Mouse (Mus musculus): ENCODE measurements around the gene Vsig8. TPM values are rescaled to one million over a fixed set of nuclear protein-coding genes. Genes with fewer than 3 reads are reported as not detected.

Gene Vsig8
- polyA plus RNA-seq, 1 experiment from 2014 or later: 0.24 TPM

DNA sequence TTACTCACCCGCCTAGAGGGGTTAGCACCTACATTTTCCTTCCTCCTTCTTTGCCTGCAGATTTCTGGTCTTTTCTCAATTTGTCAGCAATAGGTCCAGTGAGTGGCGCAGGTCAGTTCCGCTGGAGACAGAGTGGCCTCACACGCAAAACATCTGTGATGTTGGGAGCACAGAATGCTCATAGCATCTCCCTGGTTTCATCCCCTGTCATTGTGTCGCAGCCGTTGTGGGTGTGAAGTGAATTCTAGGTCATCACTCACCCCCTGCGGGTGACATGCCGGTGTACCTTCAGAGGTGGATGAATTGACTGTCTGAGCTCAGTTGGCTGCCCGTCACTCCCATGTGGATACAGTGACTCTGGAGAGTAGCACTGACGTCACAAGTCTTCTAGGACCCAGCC, 55.6 kb downstream of the Vsig8 start:
- DNase-seq (no peak), ATAC-seq (ENCODE audit: insufficient read depth) (no peak)
- no peak overlapping the region for H3K4me3 ChIP-seq (ENCODE audit: low read depth, low read length)
- H3K4me2 ChIP-seq: no peak overlapping the region
- H3K9ac ChIP-seq: no peak overlapping the region
- 0 out of 2 replicates have a peak, but pooled peaks cover 4% of the 10 kb centered on the region for H3K27me3 ChIP-seq (ENCODE audit: insufficient read depth, low read length)
- no peaks in the 10 kb centered on the region for H3K4me1 ChIP-seq (ENCODE audit: insufficient read depth)
- H3K27ac ChIP-seq (ENCODE audit: low read depth): no peak overlapping the region
- TF ChIP-seq CTCF (IDR thresholded peaks at IDR 0.05; ENCODE audit: low read depth): no peak
- 56% methylated on average over 10 of the region's 10 CpGs for WGBS
- H3K36me3 ChIP-seq (ENCODE audit: insufficient read depth): no peaks in the 10 kb centered on the region
- H3K9me3 ChIP-seq (ENCODE audit: low read depth, low read length): no peaks in the 10 kb centered on the region

DNA sequence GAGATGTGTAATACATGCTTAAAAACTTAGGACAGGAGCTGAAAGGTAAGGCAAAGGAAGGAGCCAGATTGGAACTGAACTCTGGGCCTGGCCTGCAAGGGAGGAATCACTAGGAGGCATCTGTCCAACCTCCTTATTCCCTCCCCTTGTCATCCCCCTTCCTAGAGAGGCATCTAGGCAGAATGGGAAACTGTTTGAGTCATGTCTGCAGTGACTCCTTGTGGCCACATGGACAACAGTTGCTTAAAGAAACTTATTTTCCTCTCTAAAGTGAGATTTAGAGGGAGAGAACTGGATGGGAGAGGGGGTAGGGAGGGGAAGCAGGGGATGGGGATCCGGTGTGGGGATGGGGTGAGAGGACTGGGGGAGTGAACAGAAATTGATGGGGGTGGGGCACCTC, 57.0 kb downstream of the Vsig8 start:
- Histone ChIP-seq H3K27me3 (ENCODE audit: insufficient read depth, low read length) (0 out of 2 replicates have a peak, but pooled peaks cover 5% of the 10 kb centered on the region), H3K9me3 (ENCODE audit: low read depth, low read length) (no peaks in the 10 kb centered on the region), H3K4me1 (ENCODE audit: insufficient read depth) (peaks cover 6% of the 10 kb centered on the region; the same call in 1 of the 2 replicates), H3K9ac (no peak overlapping the region), H3K4me2 (no peak overlapping the region), H3K27ac (ENCODE audit: low read depth) (no peak overlapping the region), H3K36me3 (ENCODE audit: insufficient read depth) (no peaks in the 10 kb centered on the region), H3K4me3 (ENCODE audit: low read depth, low read length) (no peak overlapping the region)
- 43% methylated on average over 1 of the region's 1 CpGs for WGBS
- DNase-seq (peak; percentile 43), ATAC-seq (ENCODE audit: insufficient read depth) (0 out of 2 replicates have a peak, but pooled peaks have one; percentile 10)
- peak; percentile 60 for TF ChIP-seq CTCF (IDR thresholded peaks at IDR 0.05; ENCODE audit: low read depth)

Other genes starting within 250 kb of the Vsig8 start
- gene Kcnj9, start 226.6 kb upstream of the Vsig8 start, polyA plus RNA-seq (2014; fragmentation: Nextera tagmentation; extraction: Ambion mirVana): 0.04 TPM in 1 of 2 replicates, not detected in the other
- gene Kcnj10, start 214.7 kb upstream of the Vsig8 start, polyA plus RNA-seq (2014; fragmentation: Nextera tagmentation; extraction: Ambion mirVana): 0.18 and 0.24 TPM in 2 replicates
- 9.0 and 9.9 TPM in 2 replicates for gene Pigm, start 179.4 kb upstream of the Vsig8 start, polyA plus RNA-seq (2014; fragmentation: Nextera tagmentation; extraction: Ambion mirVana)
- 0.32 and 1.0 TPM in 2 replicates for gene Slamf9, start 80.6 kb upstream of the Vsig8 start, polyA plus RNA-seq (2014; fragmentation: Nextera tagmentation; extraction: Ambion mirVana)
- gene Igsf9, start 74.2 kb upstream of the Vsig8 start, polyA plus RNA-seq (2014; fragmentation: Nextera tagmentation; extraction: Ambion mirVana): 23.5 and 26.0 TPM in 2 replicates
- gene Tagln2, start 55.9 kb upstream of the Vsig8 start, polyA plus RNA-seq (2014; fragmentation: Nextera tagmentation; extraction: Ambion mirVana): 395 and 407 TPM in 2 replicates
- gene Cfap45, start 35.1 kb upstream of the Vsig8 start, polyA plus RNA-seq (2014; fragmentation: Nextera tagmentation; extraction: Ambion mirVana): 4.2 and 5.1 TPM in 2 replicates
- gene Slamf8, start 34.6 kb downstream of the Vsig8 start, polyA plus RNA-seq (2014; fragmentation: Nextera tagmentation; extraction: Ambion mirVana): not detected in 2 replicates
- not detected in 2 replicates for gene Fcrl6, start 46.6 kb downstream of the Vsig8 start, polyA plus RNA-seq (2014; fragmentation: Nextera tagmentation; extraction: Ambion mirVana)
- 10.2 and 10.7 TPM in 2 replicates for gene Dusp23, start 77.0 kb downstream of the Vsig8 start, polyA plus RNA-seq (2014; fragmentation: Nextera tagmentation; extraction: Ambion mirVana)
- gene Crp, start 142.1 kb downstream of the Vsig8 start, polyA plus RNA-seq (2014; fragmentation: Nextera tagmentation; extraction: Ambion mirVana): not detected in 2 replicates

Data from lung, embryonic 14.5 days (tissue).